Mouse (Mus musculus) liver, embryonic 16.5 days (tissue): ENCODE data around the gene Cnnm2. TPM values are rescaled to one million over a fixed set of nuclear protein-coding genes. Genes with fewer than 3 reads are reported as not detected.

Experiments used
- polyA plus RNA-seq: library from polyadenylated mRNA; unstranded; fragments of >200 nt; fragmentation: Nextera tagmentation; extraction: Ambion mirVana; gene quantifications from 2 replicates; pipeline ENCODE4 v1.2.1, GENCODE M21; 2015

The Cnnm2 gene
- polyA plus RNA-seq, 1 experiment from 2014 or later, result 1.4 TPM

Other genes with a start within 250 kb of the Cnnm2 start
- 23.6 and 27.1 TPM in 2 replicates for gene Arl3, start 188.4 kb upstream of the Cnnm2 start, polyA plus RNA-seq
- 33.4 and 37.6 TPM in 2 replicates for gene Sfxn2, start 188.2 kb upstream of the Cnnm2 start, polyA plus RNA-seq
- 24.8 and 31.5 TPM in 2 replicates for gene Wbp1l, start 162.5 kb upstream of the Cnnm2 start, polyA plus RNA-seq
- gene Cyp17a1, start 88.4 kb upstream of the Cnnm2 start, polyA plus RNA-seq, result 1.9 and 2.4 TPM in 2 replicates
- 4.4 and 5.0 TPM in 2 replicates for gene Borcs7, start 71.7 kb upstream of the Cnnm2 start, polyA plus RNA-seq
- gene As3mt, start 54.1 kb upstream of the Cnnm2 start, polyA plus RNA-seq, result 18.2 and 18.6 TPM in 2 replicates